Mouse (Mus musculus): ENCODE data around the gene Fam89b.

GRCm38 (mm10) chr19:5715793-5716688, 13.4 kb downstream of the Fam89b start:
- peak; percentile 47 for TF ChIP-seq CTCF (conservative IDR thresholded peaks at IDR 0.05; ENCODE audit: low read length)
- TF ChIP-seq POU5F1 (IDR thresholded peaks at IDR 0.05; ENCODE audit: borderline replicate concordance, low read length), result no peak
- no peak for TF ChIP-seq NANOG (IDR thresholded peaks at IDR 0.05; ENCODE audit: borderline replicate concordance, low read length)

All from E14TG2a.4 (cell line).